Mouse (Mus musculus) lung, postnatal 0 days (tissue): ENCODE measurements around the gene Tigar.

Experiments used
- CTCF ChIP-seq: IDR thresholded peaks from 2 replicates; pipeline ENCODE4 v1.5.1; 2016; ENCODE audit warnings: antibody characterized with exemption, mild to moderate bottlenecking
- EP300 ChIP-seq: IDR thresholded peaks from 2 replicates; pipeline ENCODE4 v1.6.1; 2016; ENCODE audit warnings: antibody characterized with exemption, mild to moderate bottlenecking, control low read depth

- TF ChIP-seq EP300 (no peak), CTCF (no peak)
Measured at GRCm38 (mm10) chr6:127114753-127115456, 5.5 kb upstream of the Tigar start.
